Mouse (Mus musculus): ENCODE data around the gene Fzd7.

Gene Fzd7

GRCm38 (mm10) chr1:59503659-59504301 lies 21.6 kb downstream of the Fzd7 start:
- no peak for DNase-seq

GRCm38 (mm10) chr1:59504302-59504700 lies 22.1 kb downstream of the Fzd7 start:
- no peak for DNase-seq

DNA sequence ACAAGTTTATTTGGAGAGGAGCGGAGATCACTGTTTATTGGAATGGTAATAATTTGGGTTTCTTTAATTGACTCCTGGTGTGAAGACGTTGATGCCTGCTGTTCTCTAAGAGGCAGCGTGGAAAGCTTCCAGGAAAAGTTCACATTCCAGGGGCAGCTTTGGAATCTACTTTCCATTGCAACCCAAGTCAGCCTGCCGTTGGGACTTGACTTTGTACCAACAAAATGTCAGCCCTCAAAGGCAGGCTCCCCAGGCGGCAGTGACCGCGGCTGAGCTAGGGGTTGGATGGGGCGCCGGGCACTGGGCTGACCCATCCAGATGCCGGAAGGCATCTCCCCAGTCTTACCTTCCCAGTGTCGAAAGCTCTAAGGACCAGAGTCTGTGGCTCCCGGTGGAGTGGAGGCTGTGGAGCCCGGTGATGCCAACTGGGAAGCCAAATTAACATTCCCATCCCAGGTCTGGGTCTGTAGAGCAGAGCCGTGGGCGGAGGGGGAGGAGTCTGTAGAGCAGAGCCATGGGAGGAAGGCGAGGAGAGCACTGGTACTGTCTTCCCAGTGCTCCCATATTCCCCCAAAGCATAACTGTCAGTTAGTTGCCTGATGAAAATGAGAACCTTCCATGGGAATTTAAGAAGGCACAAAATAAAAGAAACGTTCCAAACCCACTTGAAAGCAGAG lies 26.4 kb downstream of the Fzd7 start:
- DNase-seq, result no peak

DNA sequence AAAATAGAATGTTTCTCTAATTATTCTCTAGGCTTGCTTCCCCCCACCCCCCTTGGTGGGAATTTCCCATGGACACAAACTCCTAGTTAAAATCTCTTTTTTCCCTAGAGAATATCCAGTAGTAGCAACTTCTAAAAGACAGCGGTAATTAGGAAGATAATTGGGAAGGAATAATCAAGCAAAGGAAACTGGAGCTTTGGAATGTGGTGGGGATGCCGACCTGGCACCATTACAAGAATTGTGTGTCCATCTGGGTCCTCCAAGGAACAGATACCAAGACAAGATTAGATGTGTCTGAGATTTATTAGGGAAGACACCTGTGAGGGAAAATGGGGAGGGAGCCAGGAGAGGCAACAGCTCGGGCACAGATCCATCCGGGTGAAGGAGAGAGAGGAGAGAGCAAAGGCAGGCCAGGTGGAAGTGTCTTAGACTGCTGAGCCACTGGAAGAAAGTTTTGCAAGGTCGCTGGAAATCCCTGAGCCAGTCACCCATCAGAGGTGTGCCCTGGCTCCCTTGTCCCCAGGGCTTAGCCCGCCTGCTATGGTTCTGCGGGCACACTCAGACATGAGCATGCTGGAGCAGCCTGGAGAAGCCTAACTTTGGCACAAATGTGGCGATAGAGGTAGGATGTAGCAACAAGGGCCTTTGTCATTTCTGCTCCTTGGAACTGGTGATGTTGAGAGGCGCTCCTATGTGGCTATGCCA lies 29.5 kb downstream of the Fzd7 start:
- DNase-seq, result no peak

DNA sequence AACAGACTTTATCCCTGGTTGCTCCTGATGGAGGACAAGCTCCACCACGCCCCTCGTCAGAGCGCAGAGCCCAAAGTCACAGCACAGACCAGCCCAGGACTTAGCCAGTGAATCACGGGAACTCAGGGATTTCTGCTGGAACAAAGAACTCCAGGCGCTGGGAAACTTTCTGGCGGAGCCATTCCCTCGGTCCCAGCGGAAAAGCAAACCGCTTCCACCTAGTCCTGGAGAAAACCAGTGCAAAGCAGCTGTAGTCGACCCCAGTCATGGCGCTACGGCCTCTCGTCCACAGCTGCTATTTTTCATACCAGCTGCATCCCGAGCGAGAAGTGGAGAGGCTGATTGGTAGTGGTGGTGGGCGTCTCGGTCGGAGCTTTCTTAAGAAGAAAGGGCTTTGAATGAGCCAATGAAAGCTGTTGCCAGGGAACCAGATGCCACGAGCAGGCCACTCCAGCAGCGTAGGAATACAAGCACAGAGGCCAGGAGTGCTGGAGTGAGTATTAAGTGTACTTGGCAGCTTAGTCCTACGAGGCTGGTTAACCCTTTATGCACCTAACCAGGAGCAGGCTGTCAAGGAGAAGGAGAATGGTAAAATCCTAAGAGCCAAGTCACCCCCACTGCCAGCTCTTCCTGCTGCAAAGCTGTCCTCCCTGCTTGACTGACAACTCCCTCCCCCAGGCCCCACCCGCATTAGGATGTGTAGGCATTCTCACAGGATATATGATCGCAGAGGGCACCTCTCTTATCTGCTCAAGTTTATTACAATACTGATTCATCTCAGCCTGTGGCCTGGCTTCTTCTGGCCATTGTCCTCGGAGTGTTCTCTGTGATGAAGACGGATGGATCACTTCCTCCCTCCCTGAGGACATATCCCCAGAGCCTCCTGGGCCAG lies 34.0 kb downstream of the Fzd7 start, which contains the start of gene Gm973:
Gene Gm973 (plus strand): TSS at position 239 of the 892 bp plus-strand sequence.
- no peak for DNase-seq

DNA sequence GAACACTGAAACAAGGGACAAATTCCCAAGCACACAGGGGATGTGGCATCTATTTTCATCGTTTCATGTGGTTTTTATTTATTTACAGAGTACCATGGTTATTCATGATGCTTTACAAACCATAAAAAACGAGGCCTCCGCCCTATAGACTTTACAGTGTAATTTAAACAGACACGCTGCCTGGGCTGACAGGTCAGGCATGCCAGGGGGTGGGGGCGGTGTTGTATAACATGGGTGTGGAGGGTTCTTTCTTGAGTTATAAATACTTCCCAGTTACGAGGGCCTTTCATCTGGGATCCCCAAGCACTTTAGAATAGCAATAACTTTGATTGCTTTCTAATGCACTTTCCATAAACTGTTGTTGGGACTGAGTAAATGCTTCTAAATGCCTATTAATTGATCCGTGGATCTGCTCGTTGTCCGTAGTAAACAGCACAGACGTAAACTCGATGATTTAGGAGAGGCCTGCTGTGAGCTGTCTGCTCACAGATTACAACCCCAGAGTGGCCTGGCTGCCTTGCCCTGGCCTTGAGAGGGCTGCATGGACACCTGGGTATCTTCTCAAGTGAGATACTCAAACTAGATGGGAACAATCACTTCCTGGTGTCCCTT lies 38.1 kb downstream of the Fzd7 start:
- DNase-seq, result no peak

- DNase-seq, result no peak
Measured at GRCm38 (mm10) chr1:59522456-59522855, 40.2 kb downstream of the Fzd7 start.

GRCm38 (mm10) chr1:59523378-59523958 lies 41.2 kb downstream of the Fzd7 start:
- peak; percentile 12 for DNase-seq

GRCm38 (mm10) chr1:59524071-59524470 lies 41.8 kb downstream of the Fzd7 start:
- DNase-seq, result no peak

DNA sequence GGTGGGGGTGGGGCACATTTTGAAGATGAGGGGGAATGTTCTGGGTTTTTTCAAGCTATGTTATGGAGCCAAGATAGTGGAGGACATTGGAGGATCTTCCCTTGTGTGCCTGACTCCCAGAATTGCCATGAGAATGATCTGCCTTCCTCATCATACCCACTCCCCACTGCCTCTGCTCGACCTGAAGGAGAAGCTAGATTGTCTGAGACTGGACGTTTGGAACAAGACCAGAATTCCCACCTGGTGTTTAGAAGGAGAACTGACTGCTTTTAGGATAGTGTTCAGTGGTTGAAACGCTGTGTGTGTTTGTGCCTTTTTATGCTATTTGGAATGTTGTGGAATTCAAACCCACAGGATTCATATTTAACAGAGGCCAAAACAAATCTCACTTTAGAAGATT lies 42.5 kb downstream of the Fzd7 start:
- no peak for DNase-seq

- no peak for DNase-seq
Measured at GRCm38 (mm10) chr1:59527219-59527618, 45.0 kb downstream of the Fzd7 start.

DNA sequence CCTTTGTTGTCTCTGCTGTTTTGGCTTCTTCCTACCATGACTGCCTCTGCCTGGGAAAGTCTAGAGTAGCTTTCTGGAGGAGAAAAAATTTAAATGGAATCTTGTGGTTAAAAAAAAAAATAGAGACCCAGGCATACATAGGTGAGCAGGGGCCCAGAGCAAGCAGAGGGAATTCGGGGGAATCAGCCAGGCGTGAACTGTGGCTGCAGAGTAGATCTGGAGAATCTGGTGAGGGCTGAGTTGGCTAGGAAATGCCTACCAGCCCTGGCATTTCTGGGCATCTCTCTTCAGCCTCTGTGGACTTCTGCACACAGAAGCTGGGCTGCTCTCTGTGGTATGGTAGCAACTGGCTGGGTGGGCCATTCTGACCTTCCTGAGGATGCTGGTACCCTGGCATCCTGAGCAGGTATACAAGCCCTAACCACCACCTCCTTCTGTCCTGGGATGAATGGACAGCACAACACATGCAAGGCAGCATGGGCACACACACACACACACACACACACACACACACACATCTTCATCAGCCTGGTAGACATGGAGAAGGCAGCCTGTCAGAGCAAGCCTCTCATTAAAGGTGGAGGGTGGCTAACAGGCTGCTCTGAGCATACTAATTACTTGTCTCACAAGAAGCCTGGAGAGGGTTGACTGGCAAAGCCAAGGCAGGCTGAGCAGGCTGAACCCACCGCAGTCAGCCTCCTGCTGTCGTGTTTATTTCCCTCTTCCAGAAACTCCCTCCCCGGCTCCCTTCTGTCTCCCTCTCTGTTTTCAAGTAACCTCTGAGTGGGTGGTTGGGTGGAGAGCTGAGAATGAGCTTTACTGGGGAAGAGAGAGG lies 53.0 kb downstream of the Fzd7 start:
- DNase-seq, result no peak

Measured in thymus, postnatal 14 days (tissue).